Mouse (Mus musculus) left cerebral cortex, postnatal 25 days (tissue): ENCODE measurements around the gene Ikbip. TPM values are rescaled to one million over a fixed set of nuclear protein-coding genes. Genes with fewer than 3 reads are reported as not detected.

Experiments
- DNase-seq, 2 experiments: peaks; one replicate each; pipeline ENCODE4 v3.0.0; 2022; ENCODE audit warnings: low spot score in 2 of 2, mixed read lengths in 1 of 2
- intact Hi-C: fragments of 180-260 bp; cut with DNase I; formaldehyde crosslinking; loops from one replicate; pipeline ENCODE4 v1.15.1; 2025
- total RNA-seq, 2 experiments: library from RNA; stranded (reverse); gene quantifications; 2 replicates each; pipeline ENCODE4 v1.2.3; 2021

The Ikbip gene
- total RNA-seq, 2 experiments from 2014 or later, result 12.2 to 15.3 TPM

DNA sequence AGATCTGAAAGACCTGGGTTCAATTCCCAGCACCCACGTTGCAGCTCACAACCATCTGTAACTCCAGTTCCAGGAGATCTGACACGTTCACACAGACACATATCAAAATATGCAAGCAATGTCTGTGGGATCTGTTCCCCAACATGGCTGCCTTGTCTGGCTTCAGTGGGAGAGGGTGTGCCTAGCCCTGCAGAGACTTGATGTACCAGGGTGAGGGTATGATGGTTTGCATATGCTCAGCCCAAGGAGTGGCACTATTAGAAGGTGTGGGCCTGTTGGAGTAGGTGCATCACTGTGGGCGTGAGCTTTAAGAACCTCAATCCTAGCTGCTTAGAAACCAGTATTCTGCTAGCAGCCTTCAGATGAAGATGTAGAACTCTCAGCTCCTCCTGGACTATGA lies 23.2 kb downstream of the Ikbip start:
- DNase-seq, result no peak
- intact Hi-C loops, result no loop called here

DNA sequence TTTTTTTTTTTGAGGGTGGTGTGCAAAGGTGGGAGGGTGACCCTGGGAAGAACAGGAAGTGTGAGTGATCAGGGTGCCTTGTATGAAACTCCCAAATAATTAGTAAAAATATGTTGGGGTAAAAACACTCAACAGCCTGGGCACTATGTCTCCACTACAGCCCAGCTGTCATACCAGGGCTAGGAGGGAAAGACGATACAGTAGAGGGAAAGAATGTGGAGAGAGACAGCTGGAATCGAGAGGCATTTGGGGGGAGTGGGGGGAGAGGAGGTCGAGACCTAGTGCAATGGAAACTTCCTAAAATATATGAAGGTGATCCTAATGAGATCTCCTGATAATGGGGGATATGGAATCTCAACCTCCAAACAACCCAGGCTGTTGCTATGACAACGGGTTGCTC lies 27.1 kb downstream of the Ikbip start:
- no peak for DNase-seq
- intact Hi-C loops, result no loop called here

DNA sequence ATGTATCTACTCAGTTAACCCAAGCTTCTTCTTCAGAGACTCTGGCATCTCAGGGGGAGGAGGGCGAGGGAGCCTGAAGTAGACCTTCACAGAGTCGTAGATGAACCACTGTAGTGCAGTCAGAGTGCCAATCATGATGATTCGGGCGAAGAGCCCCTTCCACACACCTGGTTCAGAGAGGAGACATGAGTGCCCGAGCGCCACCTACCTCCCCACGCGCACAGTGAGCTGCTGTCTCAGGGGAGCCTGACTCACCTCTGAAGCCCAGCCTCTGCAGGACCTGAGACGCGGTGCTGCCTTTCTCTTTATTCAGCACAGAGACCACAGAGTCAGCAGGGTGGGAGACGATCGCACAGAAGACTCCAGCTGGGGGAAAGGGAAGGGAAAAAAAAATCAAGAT lies 34.2 kb downstream of the Ikbip start:
- DNase-seq, result no peak
- intact Hi-C loops, result no loop called here

DNA sequence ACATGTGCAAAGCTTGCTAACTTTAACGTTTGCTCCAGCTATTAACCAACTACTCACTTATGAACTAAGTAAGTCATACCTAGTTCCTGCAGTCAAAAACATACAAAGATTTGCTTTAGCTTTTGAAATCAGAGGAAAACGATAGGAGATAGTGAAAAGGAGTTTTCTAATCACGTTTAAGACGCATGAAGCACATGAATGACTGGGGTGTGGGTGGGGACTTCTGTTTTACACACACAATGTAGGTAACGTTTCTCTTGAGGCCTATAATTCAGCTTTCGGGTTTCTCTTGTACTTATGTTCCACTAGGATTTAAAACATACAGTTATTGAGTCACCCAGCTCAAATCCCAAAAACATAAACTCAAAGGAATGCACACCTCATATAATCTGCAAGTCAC lies 39.9 kb downstream of the Ikbip start:
- intact Hi-C loops, result loop anchor here (1.0 kb wide), 1 partner anchor 40 kb away; the partner anchor contains the start of genes Apaf1 and Ikbip
- no peak for DNase-seq

DNA sequence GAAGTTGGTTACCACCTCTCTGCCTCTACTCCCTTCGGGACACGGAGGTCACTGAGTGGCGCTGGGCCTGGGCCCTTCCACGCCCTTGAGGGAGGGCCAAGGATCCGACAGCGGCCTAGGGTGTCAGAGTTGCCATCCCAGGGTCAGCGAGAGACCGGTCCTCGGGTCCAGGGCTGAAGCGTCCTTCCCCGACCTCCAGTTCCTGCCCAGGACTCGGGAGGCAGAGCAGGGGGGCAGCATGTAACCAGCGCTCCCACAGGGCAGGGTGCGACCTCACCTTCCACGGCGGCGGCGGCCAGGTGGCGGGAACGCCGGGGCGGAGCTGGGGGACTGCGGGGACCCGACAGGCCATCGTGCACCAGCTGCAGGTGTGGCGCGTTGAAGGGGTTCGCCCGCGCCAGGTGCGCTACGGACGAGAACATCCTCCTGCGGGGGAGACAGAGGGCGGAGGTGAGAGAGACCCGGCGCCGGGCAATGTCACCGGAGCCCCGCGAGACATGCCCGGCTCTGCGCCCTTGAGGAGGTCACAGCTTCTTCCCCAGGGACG lies 40.6 kb downstream of the Ikbip start:
- intact Hi-C loops, result loop anchor here (1.0 kb wide), 1 partner anchor 41 kb away; the partner anchor contains the start of genes Apaf1 and Ikbip
- DNase-seq, result no peak

DNA sequence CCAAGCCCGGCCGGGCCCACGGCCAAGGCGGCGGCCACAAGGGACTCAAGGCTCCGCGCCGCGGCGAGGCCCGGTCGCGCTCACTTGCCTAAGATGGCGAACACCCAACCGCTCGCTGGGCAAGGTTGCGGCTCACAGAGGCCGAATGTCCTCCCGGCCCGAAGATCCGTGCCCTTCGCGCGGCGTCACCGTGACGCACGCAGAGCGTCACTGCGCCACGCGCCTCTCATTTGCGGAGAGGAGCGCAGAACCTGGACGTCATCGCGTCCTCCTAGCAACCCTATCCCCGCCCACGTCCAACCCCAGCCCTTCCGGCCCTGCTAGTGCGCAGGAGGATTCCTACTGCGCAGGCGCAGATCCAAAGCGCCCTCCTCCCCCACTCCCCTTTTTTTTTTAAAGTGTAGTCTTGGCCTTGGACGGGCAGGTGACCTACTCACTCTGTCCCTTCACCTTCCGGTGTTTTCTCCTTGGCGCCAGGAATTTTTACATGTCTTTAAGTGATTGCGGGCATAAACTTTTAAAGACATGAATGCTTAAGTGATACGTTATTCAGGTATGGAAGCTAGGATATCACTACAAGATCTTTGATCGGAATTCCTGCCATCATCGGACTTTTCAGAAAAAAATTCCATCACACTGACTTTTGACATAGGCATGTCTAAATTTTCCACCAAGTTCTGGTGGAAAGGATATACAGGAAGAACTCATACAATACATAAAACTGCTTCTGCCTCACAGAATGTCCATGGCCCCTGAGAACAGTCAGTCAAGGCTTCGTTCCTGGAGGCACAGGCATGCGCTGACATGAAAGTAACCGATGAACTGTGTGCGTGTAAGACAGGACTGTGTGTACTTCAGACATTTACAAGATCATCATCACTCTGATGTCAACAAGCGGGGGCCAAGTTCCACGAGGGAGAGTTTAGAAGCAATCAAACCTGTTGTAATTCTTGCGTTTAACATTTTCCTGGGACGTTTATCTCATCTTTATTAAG lies 41.4 kb downstream of the Ikbip start, which contains the start of gene Slc25a3:
Gene Slc25a3 (minus strand): TSS at position 232 of the 995 bp plus-strand sequence.
- intact Hi-C loops, result loop anchor here (1.0 kb wide), 1 partner anchor 42 kb away; the partner anchor contains the start of genes Apaf1 and Ikbip
- DNase-seq, result peak; percentile 98 to 99

DNA sequence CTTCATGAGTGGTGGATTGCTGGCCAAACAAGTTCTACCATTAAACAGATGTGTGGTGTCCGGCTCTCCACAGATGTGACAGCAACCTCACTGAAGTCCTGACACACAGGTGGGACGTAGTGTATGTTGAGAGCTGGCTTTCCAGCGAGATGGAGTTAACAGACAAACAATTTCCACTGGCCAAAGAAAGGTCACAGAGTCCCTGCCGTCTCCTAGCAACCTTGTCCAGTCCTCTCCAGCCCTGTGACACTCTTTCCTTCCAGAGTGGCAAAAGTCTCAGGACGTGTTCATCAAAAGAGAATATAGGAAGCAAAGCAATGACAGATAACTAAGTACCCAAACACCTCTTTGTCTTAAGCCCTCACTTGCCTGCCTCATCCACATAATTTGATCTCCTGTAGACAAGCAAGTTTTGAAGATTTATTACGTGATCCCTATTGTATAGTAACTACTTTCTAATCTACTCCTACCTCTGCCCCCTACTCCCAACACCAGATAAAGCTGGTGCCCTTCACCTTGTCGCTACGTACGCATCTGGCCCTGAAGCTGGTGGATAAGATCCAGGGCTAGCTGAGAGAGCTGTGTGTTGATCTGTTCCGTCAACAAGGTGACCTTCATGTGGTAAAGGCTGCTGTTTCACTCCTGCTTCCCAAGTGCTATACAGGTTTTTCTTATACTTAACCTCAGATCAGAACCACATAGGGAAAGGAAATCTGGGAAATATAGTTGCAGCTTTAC lies 44.0 kb downstream of the Ikbip start:
- intact Hi-C loops, result no loop called here
- DNase-seq, result no peak

DNA sequence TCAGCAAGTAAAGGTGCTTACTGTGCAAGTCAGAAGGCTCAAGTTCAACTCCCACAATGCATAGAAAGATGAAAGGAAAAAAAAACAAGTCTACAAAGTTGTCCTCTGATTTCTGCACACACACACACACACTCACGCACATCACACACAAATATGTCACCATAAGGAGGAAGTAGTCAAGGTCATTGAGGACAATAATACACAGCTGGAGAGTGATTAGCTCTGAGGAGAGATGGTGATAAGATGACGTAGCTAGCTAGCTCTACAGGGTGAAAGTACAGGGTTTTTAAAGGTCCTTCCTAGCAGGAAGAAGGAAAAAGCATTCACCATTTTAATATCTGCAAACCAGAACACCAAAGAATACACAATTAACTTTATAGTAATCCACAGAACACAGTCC lies 44.7 kb downstream of the Ikbip start:
- intact Hi-C loops, result no loop called here
- DNase-seq, result no peak

DNA sequence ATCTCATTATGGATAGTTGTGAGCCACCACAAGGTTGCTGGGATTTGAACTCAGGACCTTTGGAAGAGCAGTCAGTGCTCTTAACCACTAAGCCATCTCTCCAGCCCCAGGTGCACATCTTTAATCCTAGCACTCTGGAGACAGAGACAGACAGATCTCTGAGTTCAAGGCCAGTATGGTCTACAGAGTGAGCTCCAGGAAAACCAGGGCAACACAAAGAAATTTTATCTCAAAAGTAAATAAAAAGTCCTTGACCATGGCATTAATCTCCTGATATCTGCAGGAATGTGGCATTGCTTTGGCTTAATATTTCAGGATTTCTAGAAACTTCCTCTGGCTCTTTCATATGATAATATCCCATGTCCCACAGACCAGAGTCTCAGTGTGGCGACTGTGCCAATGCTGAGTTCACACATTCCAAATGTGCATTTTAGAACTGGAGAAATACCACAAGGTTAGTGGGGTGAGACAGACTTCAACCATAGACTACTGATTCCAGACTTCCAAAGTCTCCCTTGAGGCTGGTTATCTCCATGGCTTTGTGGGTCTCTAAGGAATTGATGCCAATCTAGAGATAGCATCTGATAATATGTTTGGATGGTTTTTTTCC lies 45.9 kb downstream of the Ikbip start:
- intact Hi-C loops, result no loop called here
- DNase-seq, result no peak

DNA sequence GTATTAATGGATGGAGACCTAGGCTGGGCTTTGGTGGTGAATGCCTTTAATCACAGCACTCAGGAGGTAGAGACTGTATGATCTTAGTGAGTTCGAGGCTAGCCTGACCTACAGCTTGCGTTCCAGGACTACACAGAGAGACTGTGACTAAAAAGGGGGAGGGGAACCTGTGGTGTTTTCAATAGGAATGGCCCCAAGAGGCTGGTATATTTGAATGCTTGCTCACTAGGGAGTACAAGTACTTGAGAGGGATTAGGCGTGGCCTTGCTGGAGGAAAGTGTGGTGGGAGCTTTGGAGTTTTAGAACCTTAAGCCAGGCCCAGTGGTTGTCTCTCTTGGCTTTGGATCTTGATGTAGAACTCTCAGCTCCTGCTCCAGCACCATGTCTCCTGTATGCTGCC lies 48.1 kb downstream of the Ikbip start:
- intact Hi-C loops, result no loop called here
- no peak for DNase-seq

DNA sequence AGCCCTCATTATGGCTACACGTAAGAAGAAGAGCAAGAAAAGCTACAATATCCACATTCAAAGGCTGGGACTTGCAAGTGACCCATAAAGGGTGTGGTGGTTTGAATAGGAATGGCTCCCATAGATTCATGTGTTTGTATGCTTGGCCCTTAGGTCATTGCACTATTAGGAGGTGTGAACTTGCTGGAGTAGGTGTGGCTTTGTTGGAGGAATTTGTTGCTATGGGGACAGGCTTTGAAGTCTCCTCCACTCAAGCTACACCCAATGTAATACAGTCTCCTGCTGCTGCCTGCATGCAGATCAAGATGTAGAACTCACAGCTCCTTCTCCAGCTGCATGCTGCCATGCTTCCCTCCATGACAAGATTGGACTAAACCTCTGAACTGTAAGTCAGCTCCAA lies 48.8 kb downstream of the Ikbip start:
- DNase-seq, result no peak
- intact Hi-C loops, result no loop called here

DNA sequence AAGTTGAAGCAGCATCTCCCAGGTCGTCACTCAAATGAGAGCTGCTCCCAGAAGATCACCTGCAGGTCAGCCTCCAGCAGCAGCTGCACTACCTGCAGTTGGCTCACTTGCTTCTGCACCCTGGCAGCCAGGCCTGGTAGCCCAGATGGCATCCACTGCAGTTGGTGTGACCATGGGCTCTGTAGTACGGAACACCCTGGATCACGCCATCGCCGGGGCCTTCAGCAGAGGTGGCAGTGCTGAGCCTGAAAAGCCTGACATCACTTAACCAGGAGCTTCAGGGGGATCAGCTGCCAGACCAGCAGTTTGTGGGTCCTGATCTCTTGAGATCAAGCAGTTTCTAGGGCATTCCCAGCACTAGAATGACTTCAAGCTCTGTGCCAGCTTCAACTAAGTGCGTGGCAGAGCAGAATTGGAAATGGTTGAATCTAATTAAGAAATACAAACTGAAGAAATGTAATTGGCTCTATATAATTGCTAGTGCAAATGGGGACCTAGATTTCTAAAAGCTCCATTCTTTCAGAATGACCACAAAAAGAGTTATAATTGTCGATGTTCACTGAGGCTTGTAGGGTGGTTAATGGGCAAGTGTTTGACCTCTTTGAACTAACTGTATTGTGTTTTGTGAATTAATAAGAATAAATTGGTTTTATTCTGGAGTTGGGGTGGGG lies 52.7 kb downstream of the Ikbip start:
- intact Hi-C loops, result no loop called here
- no peak for DNase-seq

DNA sequence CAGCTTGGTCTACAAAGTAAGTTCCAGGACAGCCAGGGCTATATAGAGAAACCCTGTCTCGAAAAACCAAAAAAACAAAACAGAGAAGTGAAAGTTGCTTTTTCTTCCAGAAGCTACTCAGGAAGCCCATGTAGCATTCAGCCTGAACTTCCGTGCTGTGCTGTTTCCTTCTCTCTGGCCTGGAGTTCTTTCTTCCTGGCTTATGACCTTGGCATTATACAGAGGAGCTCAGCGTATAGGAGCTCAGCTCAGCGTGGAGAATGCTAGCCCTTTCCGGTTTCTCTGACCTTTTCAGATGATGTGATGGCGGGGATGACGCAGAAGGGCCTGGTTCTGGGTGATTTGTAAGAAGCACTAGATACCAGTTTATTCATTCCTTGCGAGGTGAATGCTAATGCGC lies 54.7 kb downstream of the Ikbip start:
- intact Hi-C loops, result no loop called here
- DNase-seq, result no peak

DNA sequence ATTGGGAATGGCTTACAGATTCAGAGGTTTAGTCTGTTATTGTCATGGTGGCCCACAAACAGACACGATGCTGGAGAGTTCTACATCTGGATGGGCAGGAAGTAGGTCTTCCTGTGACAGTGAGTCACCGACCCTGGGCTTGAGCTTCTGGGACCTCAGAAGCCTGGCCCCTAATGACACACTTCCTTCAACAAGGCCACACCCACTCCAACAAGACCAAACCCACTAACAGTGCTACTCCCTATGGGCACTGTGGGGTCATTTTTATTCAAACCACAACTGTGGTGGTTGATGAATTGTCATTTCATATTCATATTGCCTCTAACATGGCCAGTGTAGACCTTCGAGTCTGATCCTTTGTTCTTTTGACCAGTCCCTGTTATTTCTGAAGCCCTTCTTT lies 55.6 kb downstream of the Ikbip start:
- no peak for DNase-seq
- intact Hi-C loops, result no loop called here

DNA sequence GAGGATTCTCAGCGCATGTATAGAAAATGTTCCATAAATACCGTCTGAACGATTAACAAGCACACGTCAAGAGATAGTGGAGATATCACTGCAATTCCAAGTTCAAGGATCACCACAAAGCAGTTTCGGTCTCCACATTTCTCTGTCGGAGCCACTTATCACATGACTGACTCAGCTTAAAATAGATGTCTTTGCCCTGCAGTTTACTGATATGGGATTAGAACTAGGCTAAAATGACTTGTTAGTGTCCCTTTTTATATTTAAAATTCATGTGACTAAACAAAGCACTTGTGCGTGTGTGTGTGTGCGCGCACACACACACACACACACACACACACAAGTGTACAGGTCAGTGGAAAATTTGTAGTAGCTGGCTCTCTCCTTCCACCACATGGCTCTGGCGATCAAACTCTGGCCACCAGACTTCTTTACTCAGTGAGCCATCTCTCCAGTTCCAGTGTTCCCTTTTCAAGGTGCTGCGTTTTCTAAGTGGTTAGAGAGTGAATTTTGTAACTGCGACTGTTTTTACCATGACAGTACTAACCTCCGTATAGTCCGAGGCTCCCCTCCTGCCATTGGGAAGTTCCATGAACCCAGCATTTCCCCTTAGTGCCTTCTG lies 56.5 kb downstream of the Ikbip start:
- intact Hi-C loops, result no loop called here
- no peak for DNase-seq

DNA sequence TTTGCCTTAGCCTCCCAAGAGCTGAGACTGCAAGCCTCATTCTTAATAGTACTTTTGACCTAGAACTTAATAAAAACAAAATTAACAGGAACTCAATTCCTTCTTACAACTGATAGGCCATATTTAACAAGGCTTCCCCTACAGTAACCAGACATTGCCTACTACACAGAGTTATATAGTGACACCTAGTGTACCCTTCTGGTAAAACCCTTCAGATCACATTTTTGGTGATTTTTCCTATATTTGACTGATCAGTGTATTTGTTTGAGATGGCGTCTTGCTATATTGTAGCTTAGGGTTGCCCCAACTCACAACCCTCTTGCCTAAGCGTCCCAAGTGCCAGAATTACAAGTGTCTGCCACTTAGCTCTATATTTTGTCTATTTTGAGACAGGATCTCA lies 58.8 kb downstream of the Ikbip start:
- peak in 1 of 2 experiments; percentile 38 for DNase-seq
- intact Hi-C loops, result no loop called here

DNA sequence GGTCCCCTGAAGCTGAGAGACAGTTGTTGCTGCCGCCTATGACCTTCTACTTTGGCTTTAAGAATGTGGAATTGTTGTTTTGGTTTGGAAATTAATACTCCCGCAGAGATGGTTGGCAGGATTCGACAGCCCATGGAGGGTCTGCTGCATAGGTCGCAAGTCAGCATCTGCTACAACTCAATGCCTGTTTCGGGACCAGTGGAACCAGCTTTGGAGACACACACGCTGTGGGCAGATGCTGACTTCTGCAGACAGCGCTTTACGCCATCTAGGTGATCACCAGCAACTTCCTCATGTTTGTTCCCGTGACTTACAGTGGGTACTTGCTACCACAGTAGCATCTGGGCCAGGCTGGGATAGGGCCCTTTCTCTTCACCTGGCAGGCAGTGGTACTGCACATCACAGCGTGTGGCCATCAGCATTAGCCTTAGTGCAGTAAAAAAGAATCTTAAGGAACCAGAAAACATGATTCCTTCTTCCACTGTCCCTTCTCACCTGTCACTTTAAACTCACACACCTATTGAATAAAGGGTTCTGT lies 60.0 kb downstream of the Ikbip start:
- intact Hi-C loops, result loop anchor here (2.0 kb wide), 1 partner anchor 70 kb away; no protein-coding TSS in a partner anchor
- no peak for DNase-seq
